Mouse (Mus musculus): ENCODE measurements around the gene Ncoa3. TPM values are rescaled to one million over a fixed set of nuclear protein-coding genes. Genes with fewer than 3 reads are reported as not detected.

The Ncoa3 gene
- polyA plus RNA-seq, 2 experiments, result 3.3 to 4.4 TPM

GRCm38 (mm10) chr2:165995711-165996110, 3.3 kb downstream of the Ncoa3 start:
- H3K27me3 ChIP-seq (ENCODE audit: control insufficient read depth, insufficient read depth, low read length), result peaks cover 18% of the 10 kb centered on the region

DNA sequence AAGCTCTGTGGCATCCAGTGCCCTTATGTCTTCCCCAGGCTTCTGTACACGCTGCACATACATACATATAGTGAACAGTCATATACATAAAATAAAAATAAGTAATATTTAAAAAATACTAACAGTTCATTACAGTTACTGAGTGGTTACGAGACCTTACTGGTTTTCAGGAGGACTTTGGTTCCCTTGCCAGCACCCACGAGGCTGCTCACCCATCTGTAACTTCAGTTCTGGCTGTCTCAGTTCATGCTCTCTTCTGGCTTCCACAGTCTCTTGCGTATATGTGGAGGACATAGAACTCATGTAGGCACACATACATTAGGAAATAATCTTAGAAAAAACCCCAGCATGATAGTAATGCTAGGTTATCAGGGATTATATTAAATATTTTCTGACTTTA, 3.7 kb downstream of the Ncoa3 start:
- peaks cover 18% of the 10 kb centered on the region for H3K27me3 ChIP-seq (ENCODE audit: control insufficient read depth, insufficient read depth, low read length)

More at GRCm38 (mm10) chr2:165995711-165996110, 3.3 kb downstream of the Ncoa3 start:
- Histone ChIP-seq H3K4me2 (ENCODE audit: low read depth) (no peak overlapping the region), H3K4me1 (replicated peaks; ENCODE audit: control insufficient read depth in 2 of 2, insufficient read depth in 2 of 2, low read length in 1 of 2) (peaks cover 0 to 8% of the 10 kb centered on the region in 2 experiments; a peak in 2 of 4 replicates), H3K4me3 (ENCODE audit: insufficient read depth in 1 of 2, low read depth in 2 of 2, low read length in 2 of 2) (no peak overlapping the region), H3K36me3 (replicated peaks; ENCODE audit: control insufficient read depth, insufficient read depth, low read depth) (no peaks in the 10 kb centered on the region), H3K27ac (no peak overlapping the region), H3K9ac (replicated peaks) (no peak overlapping the region), H3K9me3 (ENCODE audit: control insufficient read depth, low read length) (no peaks in the 10 kb centered on the region; the same call in 1 of the 2 replicates)
- DNase-seq (ENCODE audit: low read depth in 3 of 3, low spot score in 3 of 3) (no peak), ATAC-seq (ENCODE audit: insufficient read depth) (no peak)
- TF ChIP-seq CTCF (IDR thresholded peaks at IDR 0.05; ENCODE audit: low read depth) (no peak), EP300 (IDR thresholded peaks at IDR 0.05; ENCODE audit: low read depth) (no peak)
- WGBS (ENCODE audit: insufficient replicate concordance), result 76% methylated on average over 8 of the region's 8 CpGs

GRCm38 (mm10) chr2:165997256-165997967, 5.0 kb downstream of the Ncoa3 start:
- Histone ChIP-seq H3K4me3 (ENCODE audit: insufficient read depth in 1 of 2, low read depth in 2 of 2, low read length in 2 of 2) (no peak overlapping the region), H3K4me2 (ENCODE audit: low read depth) (no peak overlapping the region), H3K27me3 (ENCODE audit: control insufficient read depth, insufficient read depth, low read length) (peaks cover 18% of the 10 kb centered on the region), H3K27ac (no peak overlapping the region), H3K9ac (replicated peaks) (no peak overlapping the region), H3K9me3 (ENCODE audit: control insufficient read depth, low read length) (no peaks in the 10 kb centered on the region; the same call in 1 of the 2 replicates), H3K36me3 (replicated peaks; ENCODE audit: control insufficient read depth, insufficient read depth, low read depth) (no peaks in the 10 kb centered on the region), H3K4me1 (replicated peaks; ENCODE audit: control insufficient read depth in 2 of 2, insufficient read depth in 2 of 2, low read length in 1 of 2) (peaks cover 0 to 13% of the 10 kb centered on the region in 2 experiments; a peak in 2 of 4 replicates)
- DNase-seq (ENCODE audit: low read depth in 3 of 3, low spot score in 3 of 3) (no peak), ATAC-seq (ENCODE audit: insufficient read depth) (no peak)
- 63% methylated on average over 8 of the region's 8 CpGs for WGBS (ENCODE audit: insufficient replicate concordance)
- 0 out of 2 replicates have a peak, but pooled peaks have one; percentile 13 for TF ChIP-seq CTCF (IDR thresholded peaks at IDR 0.05; ENCODE audit: low read depth)
- no peak for TF ChIP-seq EP300 (IDR thresholded peaks at IDR 0.05; ENCODE audit: low read depth)

More for the DNA sequence above, 3.7 kb downstream of the Ncoa3 start:
- WGBS (ENCODE audit: insufficient replicate concordance), result 67% methylated on average over 4 of the region's 4 CpGs
- Histone ChIP-seq H3K4me1 (replicated peaks; ENCODE audit: control insufficient read depth in 2 of 2, insufficient read depth in 2 of 2, low read length in 1 of 2) (peaks cover 0 to 9% of the 10 kb centered on the region in 2 experiments; a peak in 2 of 4 replicates), H3K9me3 (ENCODE audit: control insufficient read depth, low read length) (no peaks in the 10 kb centered on the region; the same call in 1 of the 2 replicates), H3K9ac (replicated peaks) (no peak overlapping the region), H3K4me2 (ENCODE audit: low read depth) (no peak overlapping the region), H3K27ac (no peak overlapping the region), H3K36me3 (replicated peaks; ENCODE audit: control insufficient read depth, insufficient read depth, low read depth) (no peaks in the 10 kb centered on the region), H3K4me3 (ENCODE audit: insufficient read depth in 1 of 2, low read depth in 2 of 2, low read length in 2 of 2) (no peak overlapping the region)
- TF ChIP-seq CTCF (IDR thresholded peaks at IDR 0.05; ENCODE audit: low read depth) (no peak), EP300 (IDR thresholded peaks at IDR 0.05; ENCODE audit: low read depth) (no peak)
- ATAC-seq (ENCODE audit: insufficient read depth), result no peak
- no peak for DNase-seq (ENCODE audit: low read depth in 3 of 3, low spot score in 3 of 3)

DNA sequence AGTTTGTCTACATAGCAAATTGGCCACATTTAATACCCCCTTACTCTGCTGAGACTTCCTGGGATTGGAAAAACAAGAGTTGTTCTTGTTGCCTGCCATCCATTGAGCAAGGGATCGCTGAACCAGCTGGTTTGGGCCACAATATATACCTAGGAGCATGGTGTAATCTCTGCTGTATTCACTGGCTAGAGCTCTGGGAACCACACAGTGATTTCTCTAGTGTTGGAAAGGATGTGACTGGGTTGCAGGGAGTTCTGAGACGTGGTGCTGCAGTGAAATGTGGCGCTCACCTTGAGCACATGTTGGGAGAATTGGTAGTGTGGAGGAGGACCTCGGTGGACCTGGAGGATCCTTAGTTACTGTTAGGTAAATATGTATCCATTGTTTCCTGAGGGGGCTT, 6.5 kb downstream of the Ncoa3 start:
- no peaks in the 10 kb centered on the region for H3K36me3 ChIP-seq (replicated peaks; ENCODE audit: control insufficient read depth, insufficient read depth, low read depth)
- no peak overlapping the region for H3K27ac ChIP-seq
- H3K9me3 ChIP-seq (ENCODE audit: control insufficient read depth, low read length), result no peaks in the 10 kb centered on the region; the same call in 1 of the 2 replicates
- WGBS (ENCODE audit: insufficient replicate concordance), result 33% methylated on average over 4 of the region's 4 CpGs
- peaks cover 4% of the 10 kb centered on the region for H3K27me3 ChIP-seq (ENCODE audit: control insufficient read depth, insufficient read depth, low read length)
- H3K4me1 ChIP-seq (replicated peaks; ENCODE audit: control insufficient read depth in 2 of 2, insufficient read depth in 2 of 2, low read length in 1 of 2), result peaks cover 0 to 11% of the 10 kb centered on the region in 2 experiments; a peak in 2 of 4 replicates
- no peak for DNase-seq (ENCODE audit: low read depth in 3 of 3, low spot score in 3 of 3)
- TF ChIP-seq EP300 (IDR thresholded peaks at IDR 0.05; ENCODE audit: low read depth) (no peak), CTCF (IDR thresholded peaks at IDR 0.05; ENCODE audit: low read depth) (no peak)
- no peak overlapping the region for H3K9ac ChIP-seq (replicated peaks)
- no peak for ATAC-seq (ENCODE audit: insufficient read depth)
- no peak overlapping the region for H3K4me2 ChIP-seq (ENCODE audit: low read depth)
- H3K4me3 ChIP-seq (ENCODE audit: insufficient read depth in 1 of 2, low read depth in 2 of 2, low read length in 2 of 2), result no peak overlapping the region

DNA sequence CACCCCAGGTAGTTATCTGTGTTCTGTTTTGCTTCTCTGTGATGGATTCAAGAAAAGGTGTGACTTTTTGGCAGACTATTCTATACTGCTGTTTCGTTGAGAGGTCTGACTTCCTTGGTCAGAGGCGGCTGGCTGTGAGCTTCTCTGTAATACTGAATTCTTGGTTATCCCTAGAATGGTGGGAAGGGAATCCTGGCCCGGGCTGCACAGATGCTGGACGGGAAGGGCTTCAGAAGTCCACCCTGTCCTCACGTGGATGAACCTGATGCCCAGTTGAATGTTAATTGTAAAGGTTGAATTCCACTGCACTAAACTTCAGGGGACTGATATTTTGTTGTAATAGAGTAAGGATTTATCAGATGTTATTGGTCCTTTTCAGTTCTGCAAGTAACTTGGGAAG, 7.4 kb downstream of the Ncoa3 start:
- Histone ChIP-seq H3K4me2 (ENCODE audit: low read depth) (no peak overlapping the region), H3K27ac (no peak overlapping the region), H3K27me3 (ENCODE audit: control insufficient read depth, insufficient read depth, low read length) (no peaks in the 10 kb centered on the region), H3K4me3 (ENCODE audit: insufficient read depth in 1 of 2, low read depth in 2 of 2, low read length in 2 of 2) (no peak overlapping the region), H3K4me1 (replicated peaks; ENCODE audit: control insufficient read depth in 2 of 2, insufficient read depth in 2 of 2, low read length in 1 of 2) (peaks cover 0 to 11% of the 10 kb centered on the region in 2 experiments; a peak in 2 of 4 replicates), H3K9ac (replicated peaks) (no peak overlapping the region), H3K9me3 (ENCODE audit: control insufficient read depth, low read length) (no peaks in the 10 kb centered on the region), H3K36me3 (replicated peaks; ENCODE audit: control insufficient read depth, insufficient read depth, low read depth) (no peaks in the 10 kb centered on the region)
- DNase-seq (ENCODE audit: low read depth in 3 of 3, low spot score in 3 of 3), result no peak
- ATAC-seq (ENCODE audit: insufficient read depth), result no peak
- WGBS (ENCODE audit: insufficient replicate concordance), result 41% methylated on average over 5 of the region's 5 CpGs
- no peak for TF ChIP-seq EP300 (IDR thresholded peaks at IDR 0.05; ENCODE audit: low read depth)
- no peak for TF ChIP-seq CTCF (IDR thresholded peaks at IDR 0.05; ENCODE audit: low read depth)

All from liver, embryonic 14.5 days (tissue).